Mouse (Mus musculus) retina, adult 2 months (tissue): ENCODE results near the gene Lsm14a.
"Not testable (repeated sequence)": the region's sequence is repeated elsewhere in the genome, so short reads cannot be mapped to it uniquely, and the experiment has no call there.

Experiments
- DNase-seq: peaks from one replicate; pipeline ENCODE4 v3.0.0-alpha.2; 2012; ENCODE audit warnings: low read depth, low spot score

The Lsm14a gene

DNA sequence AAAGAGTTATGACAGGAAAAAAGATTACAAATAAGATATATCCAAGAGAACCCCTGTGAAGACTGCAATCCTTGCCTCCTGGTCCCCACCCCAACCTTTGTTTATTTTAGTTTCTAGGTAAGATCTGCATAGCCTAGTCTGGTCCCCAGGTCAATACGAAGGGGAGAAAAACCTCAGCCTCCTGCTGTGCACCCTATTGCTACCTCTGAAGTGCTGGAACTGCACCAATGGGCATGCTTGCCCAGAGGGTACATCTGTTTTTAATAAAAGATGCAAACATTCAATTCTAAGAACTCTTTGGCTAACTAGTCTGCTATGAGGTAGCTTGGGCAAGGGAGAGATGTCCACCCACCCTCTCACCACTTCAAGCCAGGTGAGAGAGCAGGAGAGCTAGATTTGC is 19.2 kb downstream of the Lsm14a start:
- DNase-seq = no peak

DNA sequence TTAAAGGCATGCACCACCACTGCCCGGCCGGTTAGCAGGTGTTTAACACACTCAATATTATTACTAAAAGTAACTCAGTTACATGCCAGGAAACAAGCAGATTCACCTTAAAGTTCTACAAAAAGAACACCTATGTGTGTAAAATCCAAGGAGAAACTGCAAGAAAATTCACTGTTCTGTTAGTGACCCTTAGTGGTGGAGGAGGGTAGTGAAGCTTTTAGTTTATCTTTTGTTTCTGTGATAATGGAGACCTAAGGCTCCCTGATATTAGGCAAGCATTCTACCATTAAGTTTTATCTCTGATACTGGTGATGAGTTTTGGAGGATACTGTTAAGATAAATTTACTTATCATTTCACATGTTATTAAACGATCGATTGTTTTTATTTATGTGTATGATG is 37.5 kb downstream of the Lsm14a start:
- DNase-seq = no peak

DNA sequence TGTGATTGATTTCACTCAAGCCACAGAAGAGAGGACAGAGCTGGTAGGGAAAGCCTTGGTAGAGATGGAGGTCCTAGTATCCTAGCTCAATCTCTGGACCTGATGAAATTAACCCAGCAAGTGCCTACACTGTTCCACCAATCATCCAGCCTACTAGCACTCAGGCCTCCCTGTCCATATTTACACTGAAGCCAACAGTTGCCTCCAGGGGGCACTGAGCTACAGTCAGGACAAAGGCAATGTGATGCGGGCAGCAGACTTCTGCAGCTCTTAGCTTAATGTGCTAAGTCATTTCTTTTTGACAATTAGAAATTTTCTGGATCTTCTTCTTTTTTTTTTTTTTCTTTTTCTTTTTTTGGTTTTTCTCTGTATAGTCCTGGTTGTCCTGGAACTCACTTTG is 41.1 kb downstream of the Lsm14a start:
- DNase-seq = no peak

DNA sequence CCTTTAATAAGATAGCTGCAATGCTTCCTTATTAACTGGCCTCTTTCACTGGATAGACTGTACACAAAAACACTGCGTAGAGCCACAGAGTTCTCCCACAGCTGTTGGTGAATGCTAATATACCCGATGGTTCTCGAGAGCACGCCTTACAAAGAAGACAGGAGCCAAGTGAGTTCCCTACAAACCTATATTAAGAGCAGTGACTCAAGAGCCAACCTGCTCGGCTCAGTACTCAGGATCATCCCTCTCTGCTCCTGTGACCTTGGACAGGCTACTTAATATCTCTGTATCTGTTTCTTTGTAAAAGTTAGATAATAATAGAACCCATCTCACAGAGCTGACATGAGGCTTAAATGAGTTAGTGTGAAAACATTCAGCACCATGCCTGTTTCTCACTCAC is 42.9 kb downstream of the Lsm14a start:
- DNase-seq = no peak

DNA sequence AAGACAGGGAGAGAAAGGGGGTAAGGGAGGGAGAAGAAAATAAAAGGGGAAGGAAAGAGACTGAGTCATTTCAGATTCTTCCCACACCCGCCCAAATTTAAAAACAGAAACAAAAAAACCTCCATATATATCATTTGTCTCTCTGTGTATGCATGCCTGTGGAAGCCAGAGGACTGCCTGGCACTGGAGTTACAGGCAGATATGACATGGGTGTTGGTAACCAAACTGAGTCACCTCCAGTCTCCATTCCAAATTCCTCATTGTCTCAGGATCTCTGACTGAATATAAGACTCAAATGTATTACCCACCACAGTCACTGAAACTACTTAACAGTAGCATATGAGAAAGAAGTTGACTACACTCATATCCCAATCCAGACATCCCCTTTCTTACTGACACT is 45.1 kb downstream of the Lsm14a start:
- no peak for DNase-seq

DNA sequence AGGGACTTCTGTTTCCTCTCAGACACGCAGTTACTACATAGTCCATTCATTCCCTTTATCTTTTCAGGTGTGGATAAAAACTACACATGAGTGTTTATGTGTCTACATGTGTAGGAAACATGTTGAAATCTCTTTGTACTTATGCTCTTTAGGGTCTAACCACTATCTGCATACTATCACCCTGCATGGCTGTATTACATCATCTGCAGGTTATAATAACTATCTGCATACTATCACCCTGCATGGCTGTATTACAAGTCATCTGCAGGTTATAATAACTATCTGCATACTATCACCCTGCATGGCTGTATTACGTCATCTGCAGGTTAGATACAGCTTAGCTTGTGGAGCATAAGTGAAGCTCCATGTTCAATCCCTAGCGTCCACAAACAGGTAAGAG is 46.1 kb downstream of the Lsm14a start:
- no peak for DNase-seq

DNA sequence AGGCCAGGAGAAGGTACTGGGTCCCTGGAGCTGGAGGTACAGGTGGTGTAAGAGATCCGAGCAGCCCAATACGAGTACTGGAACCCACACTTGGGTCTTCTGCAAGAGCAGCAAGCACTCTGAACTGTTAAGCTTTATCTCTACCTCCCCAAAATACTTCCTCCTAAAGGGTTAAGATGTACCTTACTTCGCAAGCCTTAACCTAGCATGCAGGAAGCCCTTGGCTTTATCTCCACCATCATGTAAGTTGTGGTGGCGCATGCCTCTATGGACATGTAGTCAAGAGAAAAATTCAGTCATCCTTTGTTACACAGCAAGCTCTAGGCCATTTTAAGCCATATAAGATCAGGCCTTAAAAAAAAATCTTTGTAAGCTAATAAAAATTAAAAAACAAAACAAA is 46.6 kb downstream of the Lsm14a start:
- DNase-seq = no peak

DNA sequence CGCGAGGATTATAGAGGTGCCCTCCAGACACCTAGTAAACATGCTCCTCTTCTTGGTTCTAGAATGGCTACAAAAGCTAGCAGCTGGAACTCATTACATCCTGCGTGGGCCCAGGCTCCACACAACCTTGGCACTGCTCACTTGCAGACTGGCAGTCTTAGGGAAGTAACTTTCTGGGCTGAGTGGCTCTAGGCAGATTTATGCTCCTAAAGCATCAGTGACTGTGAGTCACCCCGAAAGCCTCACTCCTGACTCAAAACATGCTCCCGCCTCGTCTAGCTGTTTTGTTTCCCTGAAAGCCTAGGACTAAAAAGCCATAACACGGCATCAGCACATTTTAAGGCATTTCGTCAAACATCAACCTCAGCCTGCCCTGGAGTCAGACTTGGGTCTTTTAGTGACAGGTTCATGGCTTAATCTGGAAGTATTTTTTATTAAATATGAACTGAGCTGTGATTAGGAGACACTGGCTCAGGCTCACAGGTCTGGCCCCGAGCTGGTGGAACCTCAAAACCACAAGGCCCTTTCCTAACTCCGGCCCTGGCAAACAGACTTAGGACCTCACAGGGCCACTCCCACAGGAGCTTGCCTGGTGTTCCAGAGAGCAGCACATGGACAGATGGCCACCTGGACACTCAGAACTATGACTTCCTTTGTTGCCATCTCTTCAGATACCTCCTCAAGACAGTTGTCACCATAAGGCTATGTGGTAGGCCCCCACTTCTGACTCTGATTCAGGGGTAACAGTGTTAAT is 50.9 kb downstream of the Lsm14a start:
- DNase-seq = no peak

DNA sequence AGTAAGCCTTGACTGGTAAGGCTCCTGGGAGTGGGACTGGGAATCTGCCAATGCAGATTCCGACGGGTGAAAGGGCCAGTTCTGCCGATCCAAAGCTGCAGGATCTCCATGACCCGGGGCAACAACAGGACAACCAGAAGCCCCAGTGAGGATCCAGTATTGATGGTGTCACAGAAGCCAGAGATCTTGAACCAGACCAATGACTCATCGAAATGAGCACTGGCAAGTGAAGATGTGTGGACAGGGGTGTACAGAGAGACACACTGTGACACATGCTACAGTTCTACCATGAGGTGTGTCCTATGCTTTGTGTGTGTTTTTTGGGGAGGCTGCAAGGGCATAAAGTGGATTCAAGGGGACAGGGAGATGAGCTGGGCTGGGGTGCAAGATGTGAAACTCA is 52.3 kb downstream of the Lsm14a start:
- DNase-seq = no peak

DNA sequence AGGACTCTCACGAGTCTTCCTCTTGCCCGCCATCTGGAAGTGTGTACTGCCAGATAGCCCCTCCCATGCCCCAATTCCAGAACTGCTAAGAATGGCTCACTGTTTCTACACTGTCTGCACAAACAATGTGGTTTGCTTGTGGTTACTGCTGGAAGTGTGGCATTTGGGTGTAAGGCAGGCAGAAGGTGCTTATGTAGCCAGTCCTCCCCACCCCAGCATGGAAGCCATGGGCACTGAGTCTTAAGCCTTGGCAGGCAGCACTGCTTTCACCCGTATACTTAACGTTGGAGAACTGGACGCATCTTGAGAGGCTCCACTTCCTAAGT is 54.0 kb downstream of the Lsm14a start:
- no peak for DNase-seq

DNA sequence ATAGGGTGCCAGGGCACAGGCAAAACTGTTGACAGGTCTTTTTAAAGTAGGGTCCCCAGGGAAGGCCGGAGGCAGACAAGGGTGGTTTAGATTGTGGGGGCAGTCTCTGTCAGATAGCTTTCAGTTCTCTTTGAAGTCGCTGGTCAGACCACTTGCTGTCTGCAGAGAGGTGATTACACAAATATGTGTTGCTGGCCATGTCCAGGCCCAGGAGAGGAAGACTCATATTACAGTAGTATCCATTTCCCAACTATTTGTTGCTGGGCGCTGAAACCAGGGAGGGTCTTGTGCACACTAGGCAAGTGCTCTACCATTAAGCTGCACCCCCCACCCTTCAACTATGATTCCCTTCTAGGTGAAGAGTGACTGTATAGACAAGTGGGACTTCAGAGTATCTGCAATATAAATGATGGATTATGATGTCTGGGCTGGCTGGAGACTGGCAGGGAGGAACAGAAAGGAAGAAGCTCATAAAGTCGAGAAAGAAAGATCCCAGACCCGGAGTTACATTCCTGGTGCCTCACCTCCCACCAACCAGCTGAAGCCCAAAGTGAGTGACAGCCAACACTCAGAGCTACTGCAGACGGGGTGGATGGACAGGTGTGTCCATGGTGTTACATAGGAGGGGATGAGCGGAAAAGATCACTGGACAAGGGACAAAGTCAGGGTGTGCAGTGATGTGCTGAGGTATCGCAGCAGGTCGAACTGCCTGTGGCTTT is 54.5 kb downstream of the Lsm14a start:
- DNase-seq = no peak

DNA sequence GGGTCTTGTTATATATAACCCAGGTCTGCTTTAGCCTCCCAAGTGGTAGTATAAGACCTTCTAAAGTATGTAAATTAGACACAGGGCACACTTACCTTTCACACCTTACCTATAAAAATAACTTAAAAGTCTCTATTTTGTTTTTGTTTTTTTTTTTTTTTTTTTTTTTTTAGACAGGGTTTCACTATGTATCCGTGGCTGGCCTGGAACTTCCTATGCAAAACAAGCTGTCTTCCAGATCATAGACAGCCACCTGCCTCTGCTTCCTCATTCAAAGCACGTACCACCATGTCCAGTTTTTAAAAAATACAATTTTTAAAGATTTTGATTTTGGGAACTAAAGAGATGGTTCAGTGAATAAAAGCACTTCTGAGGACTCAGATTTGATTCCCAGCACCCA is 55.8 kb downstream of the Lsm14a start:
- no peak for DNase-seq

DNA sequence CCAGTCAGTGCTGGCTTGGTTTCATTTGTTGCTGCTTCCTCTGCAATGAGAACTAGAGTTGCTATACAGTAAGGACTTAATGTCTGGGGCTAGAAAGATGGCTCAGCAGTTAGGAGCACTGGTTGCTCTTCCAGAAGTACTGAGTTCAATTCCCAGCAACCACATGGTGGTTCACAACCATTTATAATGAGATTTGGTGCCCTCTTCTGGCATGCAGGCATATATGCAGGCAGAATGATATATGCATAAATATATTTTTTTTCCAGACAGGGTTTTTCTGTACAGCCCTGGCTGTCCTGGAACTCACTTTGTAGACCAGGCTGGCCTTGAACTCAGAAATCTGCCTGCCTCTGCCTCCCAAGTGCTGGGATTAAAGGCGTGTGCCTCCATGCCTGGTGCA is 56.6 kb downstream of the Lsm14a start:
- not testable (repeated sequence) for DNase-seq

DNA sequence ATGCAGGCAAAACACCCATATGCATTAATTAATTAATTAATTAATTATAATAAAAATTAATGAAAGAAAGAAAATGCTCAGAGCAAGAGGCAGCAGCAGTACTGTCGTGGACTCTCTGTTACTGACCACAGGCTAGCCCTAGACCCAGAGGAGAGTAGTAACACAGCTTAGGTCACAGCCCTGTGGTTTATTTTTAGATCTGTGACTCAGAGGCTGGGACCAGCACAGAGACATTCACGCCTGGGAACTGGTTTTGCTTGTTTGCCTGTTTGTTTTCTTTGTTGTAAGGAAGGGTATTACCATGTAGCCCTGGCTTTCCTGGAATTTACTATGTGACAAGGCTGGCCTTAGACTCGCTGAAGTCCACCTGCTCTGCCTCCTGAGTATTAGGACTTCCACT is 65.6 kb downstream of the Lsm14a start:
- no peak for DNase-seq

DNA sequence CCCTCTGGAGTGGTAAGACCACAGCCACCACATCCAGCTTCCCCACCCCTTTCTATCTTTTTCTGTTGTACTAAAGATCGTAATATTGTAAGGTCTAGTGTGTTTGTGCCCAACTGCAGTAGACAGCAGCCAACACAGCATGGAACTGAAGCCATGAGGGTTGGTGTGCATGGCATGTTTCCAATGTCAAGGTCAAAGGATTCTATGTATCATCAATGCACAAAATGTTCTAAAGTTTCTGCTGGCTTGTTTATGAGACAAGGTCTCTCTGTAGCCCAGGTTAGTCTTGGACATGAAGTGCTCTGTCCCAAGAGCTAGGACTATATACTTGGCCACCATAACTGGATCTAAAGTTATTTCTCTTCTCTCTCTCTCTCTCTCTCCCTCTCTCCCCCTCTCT is 68.3 kb downstream of the Lsm14a start:
- DNase-seq = no peak

DNA sequence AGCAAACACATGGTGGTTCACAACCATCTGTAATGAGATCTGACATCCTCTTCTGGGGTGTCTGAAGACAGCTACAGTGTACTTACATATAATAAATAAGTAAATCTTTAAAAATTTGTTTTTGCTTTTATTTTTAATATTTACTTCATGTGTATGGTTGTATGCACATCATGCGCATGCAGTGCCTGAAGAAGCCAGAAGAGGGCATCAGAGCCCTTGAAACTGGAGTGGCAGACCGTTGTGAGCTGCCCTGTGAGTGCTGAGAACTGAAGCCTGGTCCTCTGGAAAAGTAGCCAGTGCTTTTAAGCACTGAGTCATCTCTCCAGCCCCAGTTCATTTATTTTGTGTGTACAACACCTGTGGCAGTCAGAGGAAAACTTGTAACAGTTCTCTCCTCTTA is 69.1 kb downstream of the Lsm14a start:
- DNase-seq = no peak

DNA sequence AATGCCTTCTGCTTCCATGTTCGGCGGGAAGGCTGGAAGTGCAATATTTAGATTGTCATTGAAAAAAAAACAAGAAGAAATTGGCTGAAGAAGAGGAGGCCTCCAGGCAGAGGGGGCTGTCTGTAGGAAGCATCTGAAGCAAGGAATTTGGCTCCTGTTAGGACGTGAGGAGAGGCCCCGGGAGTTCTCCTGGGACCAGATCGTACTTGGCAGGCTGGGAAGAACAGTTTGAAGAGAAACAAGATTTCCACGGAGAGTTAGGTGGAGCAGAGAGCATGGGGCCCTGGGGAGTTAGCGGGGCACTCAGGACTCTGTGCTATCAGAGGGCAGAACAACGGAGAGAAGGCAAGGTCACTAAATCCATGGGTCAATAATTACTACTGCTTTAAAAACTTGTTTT is 69.8 kb downstream of the Lsm14a start:
- DNase-seq = no peak

DNA sequence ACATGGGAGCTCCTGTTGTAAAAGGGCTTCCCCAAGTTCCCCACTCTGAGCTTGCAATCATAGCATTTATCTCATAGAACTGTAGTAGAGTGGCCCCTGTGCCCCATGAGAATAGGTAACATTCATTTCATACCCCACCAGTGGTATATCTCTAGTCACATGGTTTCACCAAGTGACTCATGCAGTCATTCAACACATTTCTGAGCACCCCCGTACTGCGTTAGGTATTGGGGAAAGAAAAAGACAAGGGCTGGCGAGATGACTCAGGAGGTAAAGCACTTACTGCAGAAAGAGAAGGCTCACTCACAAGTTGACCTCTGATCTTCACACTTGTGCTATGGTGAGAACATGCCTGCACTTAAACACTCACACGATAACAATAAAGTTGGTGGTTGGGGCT is 71.2 kb downstream of the Lsm14a start:
- no peak for DNase-seq

DNA sequence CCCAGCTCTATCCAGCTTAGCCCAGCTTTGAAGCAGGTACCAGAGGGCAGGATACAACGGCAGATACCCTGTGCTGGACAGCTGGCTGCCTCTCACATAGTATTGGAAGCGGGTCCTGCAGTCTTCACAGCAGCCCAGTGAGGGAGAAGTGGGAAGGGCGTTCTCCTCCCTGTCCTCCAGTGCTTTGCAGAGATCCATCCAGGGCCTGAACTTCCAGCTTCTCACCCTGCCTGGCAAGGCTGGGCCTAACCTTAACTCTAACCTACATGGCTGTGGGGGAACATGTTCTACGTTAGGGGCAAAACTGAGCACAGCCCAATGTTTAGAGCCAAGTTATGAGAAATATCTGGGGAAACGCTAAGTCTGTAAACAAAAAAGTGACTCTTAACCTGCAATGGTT is 72.0 kb downstream of the Lsm14a start:
- no peak for DNase-seq

DNA sequence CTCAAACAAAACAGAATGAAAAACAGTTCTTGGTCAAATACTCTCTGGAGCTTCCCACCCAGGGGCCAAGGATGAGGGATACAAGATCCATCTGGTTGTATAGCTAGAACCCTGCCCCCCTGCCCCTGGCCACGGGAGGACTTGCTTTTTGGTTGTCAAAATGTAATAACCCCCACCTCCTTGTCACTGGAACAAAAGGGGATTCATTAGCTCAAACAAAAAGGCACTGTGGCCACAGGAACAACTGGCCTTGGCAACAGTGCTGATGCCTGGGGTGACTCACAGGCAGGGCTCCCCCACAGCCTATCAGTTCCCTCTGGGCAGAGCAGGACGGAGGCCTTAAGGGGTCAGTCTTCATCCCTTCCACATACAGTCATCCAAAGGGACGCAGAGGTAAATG is 73.2 kb downstream of the Lsm14a start:
- no peak for DNase-seq

DNA sequence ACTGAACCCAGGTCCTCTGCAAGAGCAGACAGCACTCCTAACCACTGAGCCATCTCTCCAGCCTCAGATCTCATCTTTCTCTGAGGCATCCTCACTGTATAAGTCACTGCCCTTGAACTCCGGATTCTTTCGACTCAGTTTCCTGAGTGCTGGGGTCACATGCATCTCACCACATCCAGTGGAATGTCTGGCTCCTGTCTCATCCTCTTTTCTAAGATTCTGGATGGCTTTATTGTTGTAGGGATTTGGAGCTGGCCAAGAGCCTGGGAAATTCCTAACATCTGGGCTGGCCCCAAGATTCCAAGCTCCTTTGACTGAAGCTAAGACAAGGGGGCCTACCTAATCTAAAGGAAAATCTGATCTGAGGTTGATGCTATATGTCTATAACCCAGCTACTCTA is 74.0 kb downstream of the Lsm14a start:
- no peak for DNase-seq

DNA sequence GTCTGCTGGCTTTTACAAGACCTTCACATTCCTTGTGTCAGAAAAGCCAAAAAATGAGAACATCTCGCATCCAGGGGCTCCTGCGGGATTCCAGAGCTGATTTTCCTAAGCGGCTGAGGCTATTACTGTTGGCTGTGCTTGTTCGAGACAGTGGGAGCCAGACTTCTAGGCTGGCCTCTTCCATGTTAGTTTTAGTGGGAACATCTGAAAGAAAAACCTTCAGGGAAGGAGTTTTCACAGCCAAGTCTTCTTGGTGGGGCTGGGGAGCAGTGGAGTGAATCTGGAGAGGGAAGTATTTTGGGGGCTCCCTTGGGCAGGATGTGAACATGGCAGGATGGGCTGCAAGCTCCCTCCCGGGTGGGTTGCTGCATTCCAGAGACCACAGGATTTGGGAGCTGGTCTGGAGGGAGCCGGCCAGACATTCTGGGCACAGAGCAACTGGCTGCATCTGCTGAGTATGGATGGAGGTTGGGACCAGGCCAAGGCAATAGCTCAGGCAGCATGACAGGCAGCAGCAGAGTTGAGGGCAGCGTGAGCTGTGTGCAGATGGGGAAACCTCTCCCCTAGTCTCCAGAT is 75.1 kb downstream of the Lsm14a start:
- DNase-seq = no peak

DNA sequence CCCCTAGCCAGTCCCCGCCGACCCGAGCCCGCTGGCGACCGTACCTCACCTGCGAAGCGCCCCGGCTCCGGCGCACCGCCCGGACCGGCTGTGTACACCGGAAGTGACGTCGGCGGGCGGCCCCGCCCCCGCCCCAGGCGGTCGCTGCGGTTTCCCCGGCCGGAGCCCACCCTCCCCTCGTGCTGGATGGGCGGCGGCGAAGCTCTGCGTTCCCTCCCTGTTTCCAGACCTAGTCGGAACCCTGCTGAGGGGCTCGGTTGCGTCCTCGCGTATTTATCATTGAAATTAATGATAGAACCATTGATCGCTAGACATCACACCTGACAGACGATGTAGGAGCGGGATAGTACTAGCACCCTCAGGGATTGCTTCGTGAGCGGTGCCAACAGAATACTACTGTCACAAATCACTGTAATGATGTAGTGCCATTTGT is 79.7 kb downstream of the Lsm14a start, which contains the start of gene 4931406P16Rik:
4931406P16Rik (minus strand) TSS at position 109 of the 433 bp plus-strand sequence.
- peak; percentile 68 for DNase-seq
